Mouse (Mus musculus): ENCODE results near the gene Tpcn2.

DNA sequence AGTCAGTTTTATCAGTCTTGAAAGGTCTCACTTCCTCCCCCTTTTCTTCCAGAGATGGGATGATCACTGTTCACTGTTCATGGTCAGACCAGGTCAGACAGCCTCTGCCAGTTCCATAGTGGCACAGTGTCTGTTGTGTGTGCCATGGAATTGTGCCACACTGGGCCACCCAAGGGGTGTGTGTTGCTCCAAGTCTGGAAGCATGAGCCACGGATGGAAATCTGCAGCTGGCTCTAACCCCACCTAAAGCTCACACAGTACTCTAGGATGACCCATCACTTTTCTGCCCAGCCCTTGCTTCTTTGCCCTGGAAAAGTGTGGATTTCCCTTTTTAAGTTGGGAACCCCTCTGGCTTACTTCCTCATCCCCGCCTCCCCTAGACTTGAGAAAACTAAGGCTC is 20.3 kb upstream of the Tpcn2 start:
- TF ChIP-seq POLR2A (IDR thresholded peaks at IDR 0.05; ENCODE audit: borderline replicate concordance, control insufficient read depth, low read depth, low read length) (no peak), CTCF (IDR thresholded peaks at IDR 0.05; ENCODE audit: control insufficient read depth, insufficient read depth, low read length) (no peak)

Data from bone marrow, adult 2 months (tissue).